ENCODE assay signal across 7 mouse cellular contexts in the genomic region with DNA sequence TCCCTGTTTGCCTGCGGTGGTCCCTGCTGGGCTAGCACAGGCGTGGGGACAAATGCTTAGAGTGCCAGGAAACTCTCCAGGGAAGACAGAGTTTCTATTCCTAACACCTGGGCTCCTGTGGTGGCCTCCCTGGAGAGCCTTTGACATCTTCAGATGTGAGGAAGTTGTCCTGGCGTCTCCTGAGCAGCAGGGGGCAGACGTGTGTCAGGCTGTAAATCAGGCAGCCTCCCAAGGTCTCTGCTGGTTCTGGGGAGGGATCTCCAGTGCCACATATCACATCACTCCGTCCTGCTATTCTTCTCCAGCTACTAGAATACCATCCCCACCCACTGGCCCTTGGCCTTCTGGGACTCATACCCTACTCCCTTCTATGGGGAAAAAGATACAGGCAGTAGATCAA. TPM values are rescaled to one million over a fixed set of nuclear protein-coding genes. Genes with fewer than 3 reads are reported as not detected.
A peak's percentile ranks its signal among the peaks of the same experiment; 100 is the strongest.
DNase-seq lines count a peak whose midpoint lies in the region; TF ChIP-seq lines count a peak whose summit lies in the region.

No protein-coding gene starts in this region.

- no peaks in the 10 kb centered on the region for H3K9me3 ChIP-seq in MEL (replicated peaks; ENCODE audit: insufficient read depth, low read length)
- no peaks in the 10 kb centered on the region for H3K9me3 ChIP-seq in forebrain, embryonic 10.5 days

- no peaks in the 10 kb centered on the region for H3K79me2 ChIP-seq in MEL (ENCODE audit: control insufficient read depth, insufficient read depth, low read length, poor library complexity)

- no peaks in the 10 kb centered on the region for H3K4me1 ChIP-seq in MEL (ENCODE audit: control insufficient read depth in 1 of 2, insufficient read depth in 2 of 2, low read length in 2 of 2)
- H3K4me1 ChIP-seq in forebrain, embryonic 10.5 days, result peaks cover 50% of the 10 kb centered on the region

- TF ChIP-seq RAD21 in MEL (IDR thresholded peaks at IDR 0.05; ENCODE audit: low read depth, low read length), result peak; percentile 72

- peak; percentile 68 to 91 (median 89) for TF ChIP-seq CTCF in MEL (IDR thresholded peaks at IDR 0.05 in 2 of 3, conservative IDR thresholded peaks at IDR 0.05 in 1 of 3; ENCODE audit: control insufficient read depth in 1 of 3, insufficient read depth in 1 of 3, low read depth in 2 of 3, low read length in 3 of 3, poor library complexity in 1 of 3, severe bottlenecking in 1 of 3)

- no peak overlapping the region for H3K9ac ChIP-seq in MEL (ENCODE audit: control insufficient read depth, low read depth, low read length, poor library complexity, severe bottlenecking)

- DNase-seq in MEL (ENCODE audit: low read depth, low spot score), result peak; percentile 83
- DNase-seq in adrenal gland, postnatal 4 days (ENCODE audit: low spot score in 2 of 2), result peak; percentile 36 to 59
- peak; percentile 55 for DNase-seq in forebrain, embryonic 10.5 days (ENCODE audit: extremely low spot score, low spot score)
- peak; percentile 81 for DNase-seq in heart, postnatal 4 days
- DNase-seq in layer of hippocampus, postnatal 25 days (ENCODE audit: extremely low spot score in 1 of 2, low spot score in 1 of 2), result peak; percentile 65 to 73
- DNase-seq in mesoderm, embryonic 11.5 days (ENCODE audit: low read depth, low spot score), result peak; percentile 59
- DNase-seq in spleen, adult 12 weeks (ENCODE audit: low spot score), result peak; percentile 37

- under 1% methylated on average over 5 of the region's 5 CpGs for WGBS in forebrain, embryonic 10.5 days

- no peak overlapping the region for H3K4me3 ChIP-seq in MEL (ENCODE audit: control insufficient read depth in 1 of 2, insufficient read depth in 1 of 2, low read depth in 2 of 2, low read length in 2 of 2)
- H3K4me3 ChIP-seq in forebrain, embryonic 10.5 days, result no peak overlapping the region

- TF ChIP-seq EP300 in MEL (IDR thresholded peaks at IDR 0.05; ENCODE audit: low read depth in 1 of 2, low read length in 2 of 2), result no peak

- H3K27me3 ChIP-seq in MEL (ENCODE audit: control insufficient read depth in 1 of 2, insufficient read depth in 2 of 2, low read length in 2 of 2), result no peaks in the 10 kb centered on the region
- H3K27me3 ChIP-seq in forebrain, embryonic 10.5 days (ENCODE audit: poor library complexity, severe bottlenecking), result peaks cover 80% of the 10 kb centered on the region

- no peaks in the 10 kb centered on the region for H3K36me3 ChIP-seq in MEL (ENCODE audit: control insufficient read depth in 1 of 2, insufficient read depth in 2 of 2, low read length in 2 of 2)
- H3K36me3 ChIP-seq in forebrain, embryonic 10.5 days (replicated peaks), result peaks cover 36% of the 10 kb centered on the region

- TF ChIP-seq POLR2A in MEL (IDR thresholded peaks at IDR 0.05; ENCODE audit: control insufficient read depth in 1 of 2, insufficient read depth in 1 of 2, low read depth in 1 of 2, low read length in 2 of 2, poor library complexity in 1 of 2), result no peak

- H3K27ac ChIP-seq in MEL (ENCODE audit: control insufficient read depth, low read depth, low read length), result no peak overlapping the region
- 0 out of 2 replicates have a peak overlapping the region, but pooled peaks have one; percentile 9 for H3K27ac ChIP-seq in forebrain, embryonic 10.5 days

TF ChIP-seq in MEL, 35 proteins besides CTCF, POLR2A, EP300 and RAD21:
- no peak for TF ChIP-seq MAFK (IDR thresholded peaks at IDR 0.05; ENCODE audit: borderline replicate concordance, low read depth, low read length)
- TF ChIP-seq ZMIZ1 (IDR thresholded peaks at IDR 0.05; ENCODE audit: low read depth, low read length), result no peak
- TF ChIP-seq TCF12 (IDR thresholded peaks at IDR 0.05; ENCODE audit: low read depth, low read length), result no peak
- TF ChIP-seq POLR2AphosphoS2 (IDR thresholded peaks at IDR 0.05; ENCODE audit: low read length), result no peak
- TF ChIP-seq UBTF (IDR thresholded peaks at IDR 0.05; ENCODE audit: borderline replicate concordance, insufficient read depth, low read depth, low read length), result no peak
- TF ChIP-seq SMC3 (IDR thresholded peaks at IDR 0.05; ENCODE audit: low read depth, low read length), result peak; percentile 85
- peak; percentile 52 for TF ChIP-seq ZC3H11A (IDR thresholded peaks at IDR 0.05; ENCODE audit: low read depth, low read length)

RNA-seq across cellular contexts. Expression of gene Gm10277, which starts 38.3 kb away (rescaled TPM):
- 0.16 and 0.35 TPM in 2 replicates for total RNA-seq in MEL (2012; rRNA removed)
- polyA plus RNA-seq in MEL (2012; ENCODE audit: insufficient read depth in 1 of 2, insufficient read length in 2 of 2, low read depth in 1 of 2, low replicate concordance in 2 of 2, missing spikeins in 1 of 2), result under 1 TPM in 1 of 2 experiments, not detected in 1; 0.19 TPM
- not detected for total RNA-seq in adrenal gland, postnatal 4 days (2021)
- polyA plus RNA-seq in forebrain, embryonic 10.5 days (2016; fragmentation: Nextera tagmentation; extraction: Ambion mirVana), result 0.92 and 1.2 TPM in 2 replicates
- not detected for total RNA-seq in heart, postnatal 4 days (2021)
- not detected for total RNA-seq in layer of hippocampus, postnatal 25 days (2021)
